Mouse (Mus musculus) bone marrow macrophage, adult 2 months (primary cell): Measurements from ENCODE around the gene Spsb1.

Source experiments
- CTCF ChIP-seq: IDR thresholded peaks from 2 replicates; pipeline ENCODE4 v1.5.1; 2012; ENCODE audit warnings: low read depth, mild to moderate bottlenecking, low read length, moderate library complexity
- POLR2A ChIP-seq: IDR thresholded peaks from 2 replicates; pipeline ENCODE4 v1.6.1; 2012; ENCODE audit warnings: mild to moderate bottlenecking, low read depth, low read length, borderline replicate concordance

GRCm38 (mm10) chr4:149964770-149965169 lies 9.9 kb upstream of the Spsb1 start:
- TF ChIP-seq CTCF (no peak), POLR2A (no peak)
